8 mouse cellular contexts compared by ENCODE assay signal in the genomic region with DNA sequence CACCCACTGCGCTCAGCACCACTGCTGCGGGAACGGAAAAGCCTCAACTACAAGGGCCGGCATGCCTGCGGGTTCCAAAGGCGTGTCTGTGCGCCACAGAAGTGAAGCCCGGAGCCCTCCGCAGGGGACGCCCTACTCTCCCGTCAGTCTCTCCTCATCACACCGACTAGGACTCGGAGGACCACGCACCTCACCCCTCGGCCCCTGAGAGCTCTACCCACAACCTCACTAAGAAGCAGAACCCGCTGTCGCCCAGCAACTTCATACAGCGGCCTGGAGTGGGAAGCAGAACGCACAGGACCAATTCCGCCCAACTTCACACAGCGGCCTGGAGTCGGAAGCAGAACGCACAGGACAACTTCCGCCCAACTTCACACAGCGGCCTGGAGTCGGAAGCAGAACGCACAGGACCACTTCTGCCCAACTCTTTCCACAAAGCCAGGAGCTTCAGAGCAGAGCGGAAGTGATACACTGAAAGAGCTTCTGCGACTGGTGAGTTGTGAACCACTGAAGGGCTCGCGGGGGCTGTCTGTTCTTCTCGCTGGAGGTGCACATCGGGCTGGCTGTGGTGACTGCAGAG. TPM values are rescaled to one million over a fixed set of nuclear protein-coding genes. Genes with fewer than 3 reads are reported as not detected.
DNase-seq lines count a peak whose midpoint lies in the region; ATAC-seq and TF ChIP-seq lines count a peak whose summit lies in the region.

A gene (plus strand): TSS at position 9 of the 580 bp plus-strand sequence.
A gene (minus strand): TSS at position 344 of the 580 bp plus-strand sequence.

- no peaks in the 10 kb centered on the region for H3K9me3 ChIP-seq in embryonic facial prominence, embryonic 14.5 days (ENCODE audit: control insufficient read depth, low read length)
- no peaks in the 10 kb centered on the region for H3K9me3 ChIP-seq in limb, embryonic 13.5 days
- H3K9me3 ChIP-seq in midbrain, embryonic 16.5 days (replicated peaks; ENCODE audit: control insufficient read depth, low read length, poor library complexity, severe bottlenecking), result no peaks in the 10 kb centered on the region

- intact Hi-C loops in heart, adult 2 months (cut with DNase I), result loop anchor here (1.0 to 2.0 kb wide), 2 partner anchors 22 to 52 kb away; no protein-coding TSS in a partner anchor

- H3K4me1 ChIP-seq in embryonic facial prominence, embryonic 14.5 days (ENCODE audit: control insufficient read depth, insufficient read depth, low read length), result peaks cover 14% of the 10 kb centered on the region; the same call in 1 of the 2 replicates
- peaks cover 2% of the 10 kb centered on the region for H3K4me1 ChIP-seq in heart, adult 2 months (ENCODE audit: control insufficient read depth, insufficient read depth, low read length)
- peaks cover 21% of the 10 kb centered on the region for H3K4me1 ChIP-seq in limb, embryonic 13.5 days
- H3K4me1 ChIP-seq in midbrain, embryonic 16.5 days (ENCODE audit: control insufficient read depth, insufficient read depth, low read length), result peaks cover 21% of the 10 kb centered on the region

- H3K9ac ChIP-seq in embryonic facial prominence, embryonic 14.5 days (ENCODE audit: low read depth, low read length), result peak within 1 kb of the TSS; percentile 84
- H3K9ac ChIP-seq in heart, adult 2 months (ENCODE audit: low read depth, low read length), result peak within 1 kb of the TSS; percentile 63
- peak within 1 kb of the TSS; percentile 85 for H3K9ac ChIP-seq in limb, embryonic 13.5 days
- peak within 1 kb of the TSS; percentile 82 for H3K9ac ChIP-seq in midbrain, embryonic 16.5 days (ENCODE audit: low read depth, low read length)

- TF ChIP-seq EP300 in heart, adult 2 months (IDR thresholded peaks at IDR 0.05; ENCODE audit: insufficient read depth, low read depth, low read length), result no peak; the same call in 1 of the 2 replicates

- H3K36me3 ChIP-seq in embryonic facial prominence, embryonic 14.5 days (ENCODE audit: control insufficient read depth, insufficient read depth, low read length), result peaks cover 49% of the 10 kb centered on the region
- H3K36me3 ChIP-seq in heart, adult 2 months (ENCODE audit: control insufficient read depth, insufficient read depth, low read length), result no peaks in the 10 kb centered on the region
- peaks cover 46% of the 10 kb centered on the region for H3K36me3 ChIP-seq in limb, embryonic 13.5 days
- H3K36me3 ChIP-seq in midbrain, embryonic 16.5 days (ENCODE audit: control insufficient read depth, insufficient read depth, low read length), result peaks cover 7% of the 10 kb centered on the region; the same call in 1 of the 2 replicates

- under 1% methylated on average over 33 of the region's 33 CpGs for WGBS in embryonic facial prominence, embryonic 14.5 days
- WGBS in heart, adult 2 months, result under 1% methylated on average over 33 of the region's 33 CpGs
- WGBS in limb, embryonic 13.5 days, result under 1% methylated on average over 33 of the region's 33 CpGs
- WGBS in midbrain, embryonic 16.5 days, result 0% methylated on average over 33 of the region's 33 CpGs

- H3K4me3 ChIP-seq in embryonic facial prominence, embryonic 14.5 days (ENCODE audit: low read depth, low read length), result peak within 1 kb of the TSS; percentile 56
- peak within 1 kb of the TSS; percentile 76 for H3K4me3 ChIP-seq in heart, adult 2 months
- H3K4me3 ChIP-seq in limb, embryonic 13.5 days, result peak within 1 kb of the TSS; percentile 69
- peak within 1 kb of the TSS; percentile 76 for H3K4me3 ChIP-seq in midbrain, embryonic 16.5 days (ENCODE audit: low read depth, low read length)

- peak; percentile 79 for TF ChIP-seq POLR2A in heart, adult 2 months (IDR thresholded peaks at IDR 0.05; ENCODE audit: insufficient read depth, low read depth, low read length)

- peaks cover 1% of the 10 kb centered on the region; the same call in 1 of the 2 replicates for H3K79me2 ChIP-seq in heart, adult 2 months (replicated peaks; ENCODE audit: control insufficient read depth, insufficient read depth, low read length)

- DNase-seq in 3T3-L1 (ENCODE audit: low read depth, low spot score), result peak; percentile 96
- peak; percentile 45 to 73 for DNase-seq in adrenal gland, postnatal 4 days (ENCODE audit: low spot score in 2 of 2)
- DNase-seq in embryonic facial prominence, embryonic 14.5 days (ENCODE audit: low spot score), result peak; percentile 97
- peak; percentile 85 to 90 for DNase-seq in heart, adult 2 months
- DNase-seq in kidney, adult 8-10 months, result peak; percentile 85
- peak; percentile 76 to 81 for DNase-seq in spleen, postnatal 10 days (ENCODE audit: low spot score in 2 of 2)

- peak within 1 kb of the TSS; percentile 88 for H3K27ac ChIP-seq in embryonic facial prominence, embryonic 14.5 days (replicated peaks; ENCODE audit: low read depth, low read length)
- H3K27ac ChIP-seq in heart, adult 2 months, result peak within 1 kb of the TSS; percentile 80
- peak within 1 kb of the TSS; percentile 94 for H3K27ac ChIP-seq in limb, embryonic 13.5 days
- H3K27ac ChIP-seq in midbrain, embryonic 16.5 days (ENCODE audit: low read length), result peak within 1 kb of the TSS; percentile 87

- peak; percentile 97 for ATAC-seq in embryonic facial prominence, embryonic 14.5 days (ENCODE audit: low read depth)
- ATAC-seq in limb, embryonic 13.5 days (ENCODE audit: low FRiP score, low read depth), result peak; percentile 95
- ATAC-seq in midbrain, embryonic 16.5 days, result peak; percentile 99

- no peaks in the 10 kb centered on the region for H3K27me3 ChIP-seq in embryonic facial prominence, embryonic 14.5 days (replicated peaks; ENCODE audit: control insufficient read depth, insufficient read depth, low read length)
- no peaks in the 10 kb centered on the region for H3K27me3 ChIP-seq in heart, adult 2 months (ENCODE audit: control insufficient read depth, insufficient read depth, low read length)
- H3K27me3 ChIP-seq in limb, embryonic 13.5 days, result no peaks in the 10 kb centered on the region
- H3K27me3 ChIP-seq in midbrain, embryonic 16.5 days (ENCODE audit: control insufficient read depth, insufficient read depth, low read depth, low read length), result no peaks in the 10 kb centered on the region

- TF ChIP-seq CTCF in heart, adult 2 months (IDR thresholded peaks at IDR 0.05), result peak; percentile 45

- peak within 1 kb of the TSS; percentile 68 for H3K4me2 ChIP-seq in embryonic facial prominence, embryonic 14.5 days (ENCODE audit: low read depth, low read length)
- H3K4me2 ChIP-seq in limb, embryonic 13.5 days (replicated peaks), result peak within 1 kb of the TSS; percentile 68
- H3K4me2 ChIP-seq in midbrain, embryonic 16.5 days (ENCODE audit: low read length), result peak within 1 kb of the TSS; percentile 85

RNA-seq across cellular contexts. Expression of the first gene that starts in this region (rescaled TPM):
- 10 to 100 TPM; 19.0 to 21.2 TPM for total RNA-seq in adrenal gland, postnatal 4 days (2021)
- polyA plus RNA-seq in embryonic facial prominence, embryonic 14.5 days (2014; fragmentation: Nextera tagmentation; extraction: Ambion mirVana), result 36.1 and 37.3 TPM in 2 replicates
- total RNA-seq in heart, adult 2 months (2021), result 1 to 10 TPM; 9.1 to 9.4 TPM
- polyA plus RNA-seq in heart, adult 2 months (2012; rRNA removed), result 14.5 and 25.7 TPM in 2 replicates
- 55.1 and 56.8 TPM in 2 replicates for polyA plus RNA-seq in limb, embryonic 13.5 days (2015; fragmentation: Nextera tagmentation; extraction: Ambion mirVana)
- 56.9 and 57.5 TPM in 2 replicates for polyA plus RNA-seq in midbrain, embryonic 16.5 days (2015; fragmentation: Nextera tagmentation; extraction: Ambion mirVana)

RNA-seq across cellular contexts. Expression of the second gene that starts in this region (rescaled TPM):
- 10 to 100 TPM; 35.1 to 37.5 TPM for total RNA-seq in adrenal gland, postnatal 4 days (2021)
- polyA plus RNA-seq in embryonic facial prominence, embryonic 14.5 days (2014; fragmentation: Nextera tagmentation; extraction: Ambion mirVana), result 44.9 and 50.7 TPM in 2 replicates
- 10 to 100 TPM; 17.5 to 19.6 TPM for total RNA-seq in heart, adult 2 months (2021)
- polyA plus RNA-seq in heart, adult 2 months (2012; rRNA removed), result 18.3 and 23.2 TPM in 2 replicates
- polyA plus RNA-seq in limb, embryonic 13.5 days (2015; fragmentation: Nextera tagmentation; extraction: Ambion mirVana), result 63.5 and 64.6 TPM in 2 replicates
- 49.8 and 50.2 TPM in 2 replicates for polyA plus RNA-seq in midbrain, embryonic 16.5 days (2015; fragmentation: Nextera tagmentation; extraction: Ambion mirVana)

Comparison
In these comparisons a context has a peak if more than half of its experiments do, and no peak if none do; other contexts are left out.
1. Peak in every context shown above with its lines: DNase-seq, ATAC-seq, H3K4me3 ChIP-seq and H3K27ac ChIP-seq.